Mouse (Mus musculus) kidney, embryonic 14.5 days (tissue): ENCODE results near the gene Rad51d. TPM values are rescaled to one million over a fixed set of nuclear protein-coding genes. Genes with fewer than 3 reads are reported as not detected.

Source experiments
- ATAC-seq: fragments of 200-750 bp; cut with Nextera tagmentation; 2 replicates; pipeline ENCODE4 v1.8.0; 2017; ENCODE audit warnings: moderate number of reproducible peaks, mild to moderate bottlenecking, moderate TSS enrichment, moderate library complexity; ENCODE audit not compliant: low FRiP score, low TSS enrichment
- H3K27ac ChIP-seq: fragments of 300-500 bp; sonication (generic); 2 replicates; pipeline ENCODE4 v1.5.1; 2014; ENCODE audit warnings: low read depth, mild to moderate bottlenecking, low read length, moderate library complexity, mixed read lengths
- H3K27me3 ChIP-seq: fragments of 300-500 bp; sonication (generic); 2 replicates; pipeline ENCODE4 v1.6.1; 2014; ENCODE audit warnings: mild to moderate bottlenecking, low read length; ENCODE audit not compliant: control insufficient read depth, insufficient read depth
- H3K36me3 ChIP-seq: fragments of 300-500 bp; sonication (generic); 2 replicates; pipeline ENCODE4 v1.6.1; 2014; ENCODE audit warnings: low read length, mixed read lengths; ENCODE audit not compliant: control insufficient read depth, insufficient read depth
- H3K4me1 ChIP-seq: fragments of 300-500 bp; sonication (generic); 2 replicates; pipeline ENCODE4 v1.6.1; 2014; ENCODE audit warnings: low read length, mixed read lengths; ENCODE audit not compliant: control insufficient read depth, insufficient read depth
- H3K4me2 ChIP-seq: fragments of 300-500 bp; sonication (generic); replicated peaks from 2 replicates; pipeline ENCODE4 v1.6.1; 2014; ENCODE audit warnings: low read depth, mild to moderate bottlenecking, low read length
- H3K4me3 ChIP-seq: fragments of 300-500 bp; sonication (generic); 2 replicates; pipeline ENCODE4 v1.5.1; 2014; ENCODE audit warnings: mild to moderate bottlenecking, low read length
- H3K9ac ChIP-seq: fragments of 300-500 bp; sonication (generic); 2 replicates; pipeline ENCODE4 v1.6.1; 2014; ENCODE audit warnings: low read depth, mild to moderate bottlenecking, low read length, moderate library complexity
- H3K9me3 ChIP-seq: fragments of 300-500 bp; sonication (generic); 2 replicates; pipeline ENCODE4 v1.6.1; 2016; ENCODE audit warnings: low read length; ENCODE audit not compliant: control insufficient read depth
- WGBS: fragments of 180-500 bp; shearing (Covaris S2); extraction: QIAGEN DNeasy Blood & Tissue Kit; methylation state at CpG from one replicate; pipeline ENCODE4 v1.1.7; 2014; 5-methylcytosine and 5-hydroxymethylcytosine counted together
- polyA plus RNA-seq: library from polyadenylated mRNA; unstranded; fragments of >200 nt; fragmentation: Nextera tagmentation; extraction: Ambion mirVana; gene quantifications from 2 replicates; pipeline ENCODE4 v1.2.1, GENCODE M21; 2014

The Rad51d gene
- polyA plus RNA-seq, 1 experiment from 2014 or later = 11.5 TPM

- Histone ChIP-seq H3K4me3 (no peak overlapping the region), H3K9me3 (no peaks in the 10 kb centered on the region), H3K4me1 (no peaks in the 10 kb centered on the region), H3K27me3 (peaks cover 5% of the 10 kb centered on the region; the same call in 1 of the 2 replicates), H3K4me2 (no peak overlapping the region), H3K36me3 (no peaks in the 10 kb centered on the region), H3K9ac (no peak overlapping the region), H3K27ac (no peak overlapping the region)
- WGBS = 69% methylated on average over 4 of the region's 4 CpGs
- ATAC-seq = no peak
These were observed 31.3 kb upstream of the Rad51d start for GRCm38 (mm10) chr11:82921691-82922090.

GRCm38 (mm10) chr11:82920768-82921167 is 30.4 kb upstream of the Rad51d start:
- H3K27me3 ChIP-seq = no peaks in the 10 kb centered on the region; the same call in 1 of the 2 replicates
- no peak overlapping the region for H3K4me2 ChIP-seq
- WGBS = 58% methylated on average over 10 of the region's 10 CpGs
- no peak overlapping the region for H3K27ac ChIP-seq
- no peaks in the 10 kb centered on the region for H3K9me3 ChIP-seq
- H3K9ac ChIP-seq = no peak overlapping the region
- no peaks in the 10 kb centered on the region for H3K36me3 ChIP-seq
- no peaks in the 10 kb centered on the region for H3K4me1 ChIP-seq
- no peak overlapping the region for H3K4me3 ChIP-seq
- ATAC-seq = no peak

- H3K4me2 ChIP-seq = peak overlapping the region; percentile 21
- no peaks in the 10 kb centered on the region for H3K9me3 ChIP-seq
- WGBS = 9% methylated on average over 16 of the region's 16 CpGs
- no peak overlapping the region for H3K27ac ChIP-seq
- no peaks in the 10 kb centered on the region for H3K36me3 ChIP-seq
- ATAC-seq = peak; percentile 55; the same call in 1 of the 2 replicates
- peak overlapping the region; percentile 1; the same call in 1 of the 2 replicates for H3K4me3 ChIP-seq
- H3K27me3 ChIP-seq = no peaks in the 10 kb centered on the region; the same call in 1 of the 2 replicates
- no peaks in the 10 kb centered on the region for H3K4me1 ChIP-seq
- no peak overlapping the region for H3K9ac ChIP-seq
These were observed 24.4 kb upstream of the Rad51d start for GRCm38 (mm10) chr11:82914711-82915352.

GRCm38 (mm10) chr11:82910679-82911389 is 20.4 kb upstream of the Rad51d start:
- no peak for ATAC-seq
- no peak overlapping the region for H3K4me3 ChIP-seq
- no peaks in the 10 kb centered on the region; the same call in 1 of the 2 replicates for H3K27me3 ChIP-seq
- 67% methylated on average over 11 of the region's 11 CpGs for WGBS
- no peak overlapping the region for H3K4me2 ChIP-seq
- H3K9me3 ChIP-seq = no peaks in the 10 kb centered on the region
- peaks cover 4% of the 10 kb centered on the region; the same call in 1 of the 2 replicates for H3K4me1 ChIP-seq
- no peak overlapping the region for H3K27ac ChIP-seq
- H3K36me3 ChIP-seq = peaks cover 7% of the 10 kb centered on the region
- no peak overlapping the region for H3K9ac ChIP-seq

- H3K27me3 ChIP-seq = no peaks in the 10 kb centered on the region; the same call in 1 of the 2 replicates
- H3K27ac ChIP-seq = no peak within 1 kb of the TSS
- H3K36me3 ChIP-seq = peaks cover 13% of the 10 kb centered on the region
- no peak for ATAC-seq
- H3K9me3 ChIP-seq = no peaks in the 10 kb centered on the region
- H3K4me1 ChIP-seq = peaks cover 4% of the 10 kb centered on the region; the same call in 1 of the 2 replicates
- no peak within 1 kb of the TSS for H3K9ac ChIP-seq
- no peak within 1 kb of the TSS for H3K4me2 ChIP-seq
- 93% methylated on average over 4 of the region's 4 CpGs for WGBS
- H3K4me3 ChIP-seq = no peak within 1 kb of the TSS
These were observed 19.8 kb upstream of the Rad51d start, which contains the start of gene Unc45b for GRCm38 (mm10) chr11:82910250-82910649. TSS of gene Unc45b (plus strand) at chr11:82910550.

GRCm38 (mm10) chr11:82908608-82908989 is 18.2 kb upstream of the Rad51d start:
- no peaks in the 10 kb centered on the region; the same call in 1 of the 2 replicates for H3K27me3 ChIP-seq
- H3K36me3 ChIP-seq = peaks cover 29% of the 10 kb centered on the region
- H3K27ac ChIP-seq = no peak overlapping the region
- peak overlapping the region; percentile 83 for H3K4me2 ChIP-seq
- 0 out of 2 replicates have a peak, but pooled peaks have one; percentile 7 for ATAC-seq
- no peak overlapping the region; the same call in 1 of the 2 replicates for H3K9ac ChIP-seq
- peaks cover 4% of the 10 kb centered on the region; the same call in 1 of the 2 replicates for H3K4me1 ChIP-seq
- WGBS = 55% methylated on average over 10 of the region's 10 CpGs
- H3K9me3 ChIP-seq = no peaks in the 10 kb centered on the region
- peak overlapping the region; percentile 61; the same call in 1 of the 2 replicates for H3K4me3 ChIP-seq

- H3K4me2 ChIP-seq = peak within 1 kb of the TSS; percentile 83
- peaks cover 36% of the 10 kb centered on the region for H3K36me3 ChIP-seq
- peak; percentile 80 for ATAC-seq
- H3K9me3 ChIP-seq = no peaks in the 10 kb centered on the region
- H3K27ac ChIP-seq = no peak within 1 kb of the TSS
- H3K27me3 ChIP-seq = no peaks in the 10 kb centered on the region; the same call in 1 of the 2 replicates
- H3K4me1 ChIP-seq = peaks cover 4% of the 10 kb centered on the region; the same call in 1 of the 2 replicates
- peak within 1 kb of the TSS; percentile 72 for H3K9ac ChIP-seq
- WGBS = 2% methylated on average over 66 of the region's 73 CpGs
- H3K4me3 ChIP-seq = peak within 1 kb of the TSS; percentile 61
These were observed 17.5 kb upstream of the Rad51d start, which contains the start of gene Nle1 for GRCm38 (mm10) chr11:82907651-82908607. TSS of gene Nle1 (minus strand) at chr11:82908411.

GRCm38 (mm10) chr11:82905816-82906215 is 15.4 kb upstream of the Rad51d start:
- WGBS = 92% methylated on average over 5 of the region's 5 CpGs
- no peak overlapping the region for H3K9ac ChIP-seq
- H3K27ac ChIP-seq = no peak overlapping the region
- ATAC-seq = no peak
- H3K4me1 ChIP-seq = peaks cover 4% of the 10 kb centered on the region; the same call in 1 of the 2 replicates
- no peak overlapping the region for H3K4me2 ChIP-seq
- no peaks in the 10 kb centered on the region for H3K27me3 ChIP-seq
- H3K36me3 ChIP-seq = peaks cover 56% of the 10 kb centered on the region
- H3K9me3 ChIP-seq = no peaks in the 10 kb centered on the region
- no peak overlapping the region for H3K4me3 ChIP-seq
